Mouse (Mus musculus): ENCODE data around the gene Gm20388. TPM values are rescaled to one million over a fixed set of nuclear protein-coding genes. Genes with fewer than 3 reads are reported as not detected.

The Gm20388 gene
- polyA plus RNA-seq, 1 experiment from 2014 or later: not detected

DNA sequence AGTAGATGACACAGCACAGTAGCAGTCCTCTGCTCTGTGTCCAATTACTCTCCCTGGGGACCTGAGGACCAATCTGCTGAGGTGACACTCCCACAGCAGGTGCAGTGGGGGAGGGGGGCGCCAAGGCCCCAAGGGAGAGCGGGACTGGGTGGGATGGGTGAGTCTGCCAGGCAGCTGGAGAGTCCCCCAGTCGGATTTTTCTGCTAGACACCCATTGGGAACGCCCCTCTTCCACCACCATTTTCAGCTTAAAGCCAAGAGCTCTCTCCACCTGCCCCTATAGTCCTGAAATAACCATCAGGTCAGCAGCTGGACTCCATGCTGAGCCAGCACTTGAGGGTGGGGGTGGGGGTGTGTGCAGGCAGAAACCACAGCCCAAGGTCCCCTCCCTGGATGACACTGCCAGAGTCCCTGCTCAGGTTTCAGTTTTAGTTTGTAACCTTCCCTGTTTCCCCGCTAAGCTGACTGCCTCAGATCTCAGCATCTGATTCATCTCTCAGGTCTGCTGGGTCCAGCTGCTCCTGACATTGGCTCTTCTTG is 525.9 kb downstream of the Gm20388 start:
- ATAC-seq: no peak
- Histone ChIP-seq H3K9me3 (ENCODE audit: control insufficient read depth) (no peaks in the 10 kb centered on the region), H3K4me1 (replicated peaks; ENCODE audit: control insufficient read depth, insufficient read depth, low read length) (peaks cover 2% of the 10 kb centered on the region; the same call in 1 of the 2 replicates), H3K27me3 (replicated peaks; ENCODE audit: control insufficient read depth, insufficient read depth, low read length) (no peaks in the 10 kb centered on the region), H3K36me3 (ENCODE audit: control insufficient read depth, insufficient read depth) (no peaks in the 10 kb centered on the region), H3K4me2 (replicated peaks; ENCODE audit: low read depth) (no peak overlapping the region), H3K9ac (ENCODE audit: low read depth, low read length) (no peak overlapping the region), H3K4me3 (ENCODE audit: low read depth, low read length) (no peak overlapping the region), H3K27ac (ENCODE audit: low read depth, low read length) (no peak overlapping the region)
- TF ChIP-seq CTCF (IDR thresholded peaks at IDR 0.05; ENCODE audit: low read depth): no peak
- WGBS: 47% methylated on average over 5 of the region's 5 CpGs

DNA sequence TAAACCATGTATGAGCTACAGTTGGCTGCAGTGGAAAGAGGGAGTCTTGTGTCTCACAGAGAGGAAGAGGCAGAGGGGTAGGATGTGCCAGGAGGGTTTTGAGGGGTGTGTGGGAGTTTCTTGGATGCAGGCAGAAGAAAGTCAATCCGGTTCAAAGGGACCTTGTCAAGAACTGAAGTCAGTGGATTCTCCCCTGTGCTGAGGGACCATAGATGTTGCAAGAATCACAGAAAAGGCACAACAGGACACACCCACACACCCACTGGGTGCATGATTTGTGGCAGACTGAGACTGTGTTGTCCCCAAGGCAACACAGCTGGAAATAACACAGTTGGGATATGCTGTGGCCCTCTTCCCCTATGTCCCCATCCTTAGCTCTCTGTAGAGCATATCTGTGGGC is 526.6 kb downstream of the Gm20388 start:
- H3K27me3 ChIP-seq (replicated peaks; ENCODE audit: control insufficient read depth, insufficient read depth, low read length): no peaks in the 10 kb centered on the region
- H3K4me2 ChIP-seq (replicated peaks; ENCODE audit: low read depth): no peak overlapping the region
- peaks cover 7% of the 10 kb centered on the region for H3K4me1 ChIP-seq (replicated peaks; ENCODE audit: control insufficient read depth, insufficient read depth, low read length)
- no peak for TF ChIP-seq CTCF (IDR thresholded peaks at IDR 0.05; ENCODE audit: low read depth)
- no peak overlapping the region for H3K27ac ChIP-seq (ENCODE audit: low read depth, low read length)
- H3K9me3 ChIP-seq (ENCODE audit: control insufficient read depth): no peaks in the 10 kb centered on the region
- 86% methylated on average over 1 of the region's 1 CpGs for WGBS
- H3K4me3 ChIP-seq (ENCODE audit: low read depth, low read length): no peak overlapping the region
- no peak overlapping the region for H3K9ac ChIP-seq (ENCODE audit: low read depth, low read length)
- no peak for ATAC-seq
- no peaks in the 10 kb centered on the region for H3K36me3 ChIP-seq (ENCODE audit: control insufficient read depth, insufficient read depth)

DNA sequence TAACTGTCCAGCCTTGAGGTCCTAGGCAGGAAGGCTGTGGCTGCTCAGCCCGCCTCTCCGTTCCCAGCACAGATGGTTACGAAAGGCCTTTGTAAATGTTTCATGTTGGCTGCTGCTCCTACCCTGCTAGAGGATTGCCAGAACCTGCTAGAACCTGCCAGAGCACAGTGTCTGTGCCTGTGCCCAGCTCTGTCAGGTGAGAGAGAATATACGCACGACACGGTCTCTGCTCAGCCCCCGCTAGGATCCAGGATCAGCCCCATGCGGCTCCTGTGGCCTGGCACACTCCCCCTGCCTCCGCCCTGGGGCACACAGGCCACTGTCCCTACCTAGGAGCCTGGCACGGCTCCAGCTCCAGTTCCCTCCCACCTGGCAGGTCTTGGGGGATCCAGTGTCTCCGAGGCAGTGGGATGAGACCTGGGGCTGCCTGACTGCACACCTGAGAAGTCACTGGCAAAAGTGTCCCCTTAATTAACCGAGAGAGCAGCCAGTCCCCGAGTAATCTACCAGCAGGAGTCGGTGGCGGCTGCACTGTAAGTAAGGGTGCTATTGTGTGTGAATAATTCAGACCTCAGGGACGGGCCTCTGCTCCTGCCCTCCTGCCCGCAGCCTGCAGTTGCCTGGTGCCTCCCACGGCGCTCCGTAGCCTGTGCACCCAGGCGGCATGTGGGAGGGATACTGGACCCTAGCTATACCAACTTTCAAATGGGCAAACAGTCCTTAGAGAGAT is 527.2 kb downstream of the Gm20388 start:
- 72% methylated on average over 21 of the region's 21 CpGs for WGBS
- Histone ChIP-seq H3K4me3 (ENCODE audit: low read depth, low read length) (no peak overlapping the region), H3K36me3 (ENCODE audit: control insufficient read depth, insufficient read depth) (no peaks in the 10 kb centered on the region), H3K9me3 (ENCODE audit: control insufficient read depth) (no peaks in the 10 kb centered on the region), H3K4me2 (replicated peaks; ENCODE audit: low read depth) (no peak overlapping the region), H3K27ac (ENCODE audit: low read depth, low read length) (no peak overlapping the region), H3K9ac (ENCODE audit: low read depth, low read length) (no peak overlapping the region), H3K4me1 (replicated peaks; ENCODE audit: control insufficient read depth, insufficient read depth, low read length) (peaks cover 13% of the 10 kb centered on the region), H3K27me3 (replicated peaks; ENCODE audit: control insufficient read depth, insufficient read depth, low read length) (no peaks in the 10 kb centered on the region)
- ATAC-seq: no peak
- TF ChIP-seq CTCF (IDR thresholded peaks at IDR 0.05; ENCODE audit: low read depth): no peak

DNA sequence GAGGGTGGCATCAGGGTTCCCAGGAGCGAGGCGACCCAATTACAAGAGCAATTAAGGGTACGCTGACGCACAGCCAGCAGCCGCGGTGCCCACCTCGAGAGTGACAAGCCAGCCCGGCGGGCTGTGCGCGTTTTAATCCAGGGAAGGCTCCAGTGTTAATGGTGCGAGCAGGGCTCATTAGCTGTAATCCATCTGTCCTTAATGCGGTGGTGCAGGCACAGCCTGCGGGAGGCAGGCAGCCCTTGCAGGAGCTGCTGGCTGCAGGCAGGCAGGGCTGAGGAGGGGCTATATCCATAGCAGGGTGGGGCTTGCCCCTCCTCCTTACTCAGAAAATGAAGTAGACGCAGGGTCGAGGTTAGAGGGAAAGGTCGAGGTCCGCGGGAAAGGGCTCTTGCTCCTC is 528.7 kb downstream of the Gm20388 start:
- no peak overlapping the region for H3K27ac ChIP-seq (ENCODE audit: low read depth, low read length)
- no peak overlapping the region for H3K4me3 ChIP-seq (ENCODE audit: low read depth, low read length)
- peaks cover 16% of the 10 kb centered on the region for H3K4me1 ChIP-seq (replicated peaks; ENCODE audit: control insufficient read depth, insufficient read depth, low read length)
- ATAC-seq: no peak
- no peaks in the 10 kb centered on the region for H3K36me3 ChIP-seq (ENCODE audit: control insufficient read depth, insufficient read depth)
- H3K9ac ChIP-seq (ENCODE audit: low read depth, low read length): no peak overlapping the region
- no peak for TF ChIP-seq CTCF (IDR thresholded peaks at IDR 0.05; ENCODE audit: low read depth)
- no peaks in the 10 kb centered on the region for H3K27me3 ChIP-seq (replicated peaks; ENCODE audit: control insufficient read depth, insufficient read depth, low read length)
- WGBS: 36% methylated on average over 19 of the region's 19 CpGs
- no peak overlapping the region for H3K4me2 ChIP-seq (replicated peaks; ENCODE audit: low read depth)
- no peaks in the 10 kb centered on the region for H3K9me3 ChIP-seq (ENCODE audit: control insufficient read depth)

DNA sequence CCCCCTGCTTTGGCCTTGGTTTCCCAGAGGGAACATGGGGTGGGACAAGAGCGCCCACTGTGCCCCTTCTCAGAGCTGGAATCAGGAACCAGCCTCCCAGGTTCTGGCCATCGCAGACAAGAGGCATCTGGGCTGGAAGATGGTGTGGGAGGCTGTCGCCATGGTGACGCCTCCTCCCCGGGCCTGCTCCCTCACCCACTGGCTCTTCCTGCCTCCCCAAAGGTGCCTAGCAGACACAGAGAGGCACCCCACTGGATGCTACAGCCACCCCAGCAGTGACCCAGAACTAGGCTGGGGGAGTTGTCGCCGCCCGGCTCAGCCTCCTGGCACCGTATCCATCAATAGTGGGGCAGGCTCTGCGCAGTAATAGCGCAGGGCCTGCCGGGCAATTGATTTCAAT is 530.1 kb downstream of the Gm20388 start:
- Histone ChIP-seq H3K9me3 (ENCODE audit: control insufficient read depth) (no peaks in the 10 kb centered on the region), H3K4me1 (replicated peaks; ENCODE audit: control insufficient read depth, insufficient read depth, low read length) (peaks cover 27% of the 10 kb centered on the region), H3K27ac (ENCODE audit: low read depth, low read length) (no peak overlapping the region), H3K4me2 (replicated peaks; ENCODE audit: low read depth) (no peak overlapping the region), H3K36me3 (ENCODE audit: control insufficient read depth, insufficient read depth) (no peaks in the 10 kb centered on the region), H3K4me3 (ENCODE audit: low read depth, low read length) (no peak overlapping the region), H3K27me3 (replicated peaks; ENCODE audit: control insufficient read depth, insufficient read depth, low read length) (no peaks in the 10 kb centered on the region), H3K9ac (ENCODE audit: low read depth, low read length) (no peak overlapping the region)
- no peak for ATAC-seq
- 91% methylated on average over 12 of the region's 12 CpGs for WGBS
- TF ChIP-seq CTCF (IDR thresholded peaks at IDR 0.05; ENCODE audit: low read depth): no peak

DNA sequence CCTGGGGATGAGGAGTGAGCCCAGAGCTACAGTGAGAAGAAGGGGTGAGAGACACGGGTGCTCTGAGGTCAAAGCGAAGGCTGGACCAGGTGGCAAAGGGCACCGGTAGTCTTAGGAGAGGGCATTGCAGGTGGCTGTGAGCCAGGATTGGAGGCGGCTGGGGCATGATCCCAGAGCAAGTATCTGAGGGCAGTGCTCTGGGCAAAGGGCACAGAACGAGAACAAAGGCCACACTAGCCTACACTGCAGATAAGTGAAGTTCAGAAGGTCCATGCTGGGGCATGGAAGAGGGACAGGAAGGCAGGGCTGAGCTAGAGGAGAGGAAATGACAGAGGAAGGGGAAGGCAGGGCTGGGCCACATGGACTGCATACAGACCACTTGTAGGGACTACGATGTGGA is 531.0 kb downstream of the Gm20388 start:
- Histone ChIP-seq H3K4me1 (replicated peaks; ENCODE audit: control insufficient read depth, insufficient read depth, low read length) (peaks cover 25% of the 10 kb centered on the region), H3K9ac (ENCODE audit: low read depth, low read length) (no peak overlapping the region), H3K9me3 (ENCODE audit: control insufficient read depth) (no peaks in the 10 kb centered on the region), H3K27me3 (replicated peaks; ENCODE audit: control insufficient read depth, insufficient read depth, low read length) (no peaks in the 10 kb centered on the region), H3K27ac (ENCODE audit: low read depth, low read length) (peak overlapping the region; percentile 63), H3K4me2 (replicated peaks; ENCODE audit: low read depth) (no peak overlapping the region), H3K36me3 (ENCODE audit: control insufficient read depth, insufficient read depth) (no peaks in the 10 kb centered on the region), H3K4me3 (ENCODE audit: low read depth, low read length) (no peak overlapping the region)
- TF ChIP-seq CTCF (IDR thresholded peaks at IDR 0.05; ENCODE audit: low read depth): no peak
- 45% methylated on average over 6 of the region's 6 CpGs for WGBS
- peak; percentile 72 for ATAC-seq
